Mouse (Mus musculus) heart, embryonic 13.5 days (tissue): ENCODE data around the gene Gm28729. TPM values are rescaled to one million over a fixed set of nuclear protein-coding genes. Genes with fewer than 3 reads are reported as not detected.

Experiments
- ATAC-seq: fragments of 200-750 bp; cut with Nextera tagmentation; 2 replicates; pipeline ENCODE4 v1.8.0; 2017; ENCODE audit warnings: moderate TSS enrichment; ENCODE audit not compliant: insufficient number of reproducible peaks, low FRiP score, low TSS enrichment; ENCODE audit errors: extremely low read depth
- H3K27ac ChIP-seq: fragments of 300-500 bp; sonication (generic); replicated peaks from 2 replicates; pipeline ENCODE4 v1.5.1; 2015; ENCODE audit warnings: moderate library complexity, mild to moderate bottlenecking, inconsistent platforms
- H3K27me3 ChIP-seq: fragments of 300-500 bp; sonication (generic); replicated peaks from 2 replicates; pipeline ENCODE4 v1.6.1; 2015; ENCODE audit warnings: mild to moderate bottlenecking, inconsistent platforms
- H3K36me3 ChIP-seq: fragments of 300-500 bp; sonication (generic); 2 replicates; pipeline ENCODE4 v1.6.1; 2015; ENCODE audit warnings: mild to moderate bottlenecking, inconsistent platforms
- H3K4me1 ChIP-seq: fragments of 300-500 bp; sonication (generic); 2 replicates; pipeline ENCODE4 v1.6.1; 2015; ENCODE audit warnings: inconsistent platforms
- H3K4me2 ChIP-seq: fragments of 300-500 bp; sonication (generic); 2 replicates; pipeline ENCODE4 v1.6.1; 2015; ENCODE audit warnings: inconsistent platforms, mild to moderate bottlenecking, moderate library complexity
- H3K4me3 ChIP-seq: fragments of 300-500 bp; sonication (generic); 2 replicates; pipeline ENCODE4 v1.5.1; 2015; ENCODE audit warnings: moderate library complexity, mild to moderate bottlenecking, inconsistent platforms
- H3K9ac ChIP-seq: fragments of 300-500 bp; sonication (generic); 2 replicates; pipeline ENCODE4 v1.6.1; 2015; ENCODE audit warnings: inconsistent platforms, mild to moderate bottlenecking, moderate library complexity
- H3K9me3 ChIP-seq: fragments of 300-500 bp; sonication (generic); 2 replicates; pipeline ENCODE4 v1.6.1; 2016; ENCODE audit warnings: inconsistent platforms
- WGBS: fragments of 180-500 bp; shearing (Covaris S2); methylation state at CpG from one replicate; pipeline ENCODE4 v1.1.7; 2015; ENCODE audit warnings: mixed read lengths; 5-methylcytosine and 5-hydroxymethylcytosine counted together
- polyA plus RNA-seq: library from polyadenylated mRNA; unstranded; fragments of >200 nt; fragmentation: Nextera tagmentation; extraction: Ambion mirVana; gene quantifications from 2 replicates; pipeline ENCODE4 v1.2.1, GENCODE M21; 2015

The Gm28729 gene
- not detected in 2 replicates for polyA plus RNA-seq

DNA sequence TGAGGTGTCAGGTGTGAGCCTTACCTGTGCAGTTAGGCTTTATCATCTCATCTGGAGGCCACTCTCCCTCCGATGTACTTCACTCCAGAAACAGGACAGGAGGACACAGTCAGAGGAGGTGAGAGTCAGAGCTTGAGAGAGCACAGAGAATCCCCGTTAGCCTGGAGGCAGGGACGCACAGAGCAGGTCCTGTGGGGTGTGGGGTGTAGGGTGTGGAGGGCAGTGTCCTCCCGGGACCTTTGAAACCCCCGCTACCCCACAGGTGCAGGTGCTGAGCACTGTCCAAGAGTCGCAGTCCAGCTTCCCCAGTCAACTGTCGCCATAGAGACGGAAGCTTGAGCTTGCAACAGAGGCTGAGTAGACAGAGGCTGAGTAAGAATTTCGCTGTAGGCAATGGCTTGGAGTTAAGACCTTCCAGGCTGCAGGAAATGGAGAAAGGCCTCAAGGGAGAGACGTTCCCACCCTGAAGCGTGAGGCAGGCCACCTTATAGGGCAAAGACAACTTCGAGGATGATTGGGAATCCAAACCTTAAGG is at the start of gene Gm28729:
Gene Gm28729, minus strand, starts transcription at position 293 of the 535 bp plus-strand sequence.
- H3K27ac ChIP-seq, result no peak within 1 kb of the TSS
- 47% methylated on average over 12 of the region's 12 CpGs for WGBS
- no peaks in the 10 kb centered on the region for H3K27me3 ChIP-seq
- H3K4me2 ChIP-seq, result no peak within 1 kb of the TSS
- no peaks in the 10 kb centered on the region for H3K4me1 ChIP-seq
- H3K36me3 ChIP-seq, result no peaks in the 10 kb centered on the region
- H3K9ac ChIP-seq, result no peak within 1 kb of the TSS
- H3K4me3 ChIP-seq, result no peak within 1 kb of the TSS
- no peaks in the 10 kb centered on the region for H3K9me3 ChIP-seq
- no peak for ATAC-seq

DNA sequence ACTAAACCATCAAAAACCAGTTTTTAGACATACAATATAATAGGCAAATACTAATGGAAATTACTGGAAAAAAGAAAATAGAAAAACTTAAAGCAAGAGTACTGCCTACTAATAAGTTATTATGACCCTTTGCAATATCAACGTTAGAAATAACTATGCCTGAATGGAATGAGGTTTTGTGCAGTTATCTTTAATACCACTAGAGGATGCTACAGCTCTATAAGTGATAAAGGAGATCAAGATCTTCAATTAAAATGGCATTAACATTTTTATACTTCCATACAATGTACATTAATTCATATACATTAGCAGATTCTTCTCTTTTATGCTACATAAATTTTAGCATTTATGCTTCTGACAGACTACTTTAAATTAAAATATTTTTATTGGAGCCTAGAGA is 48.2 kb upstream of the Gm28729 start:
- Histone ChIP-seq H3K4me1 (0 out of 2 replicates have a peak, but pooled peaks cover 1% of the 10 kb centered on the region), H3K27me3 (no peaks in the 10 kb centered on the region), H3K9me3 (no peaks in the 10 kb centered on the region), H3K4me2 (no peak overlapping the region), H3K36me3 (peaks cover 50% of the 10 kb centered on the region), H3K4me3 (no peak overlapping the region), H3K27ac (no peak overlapping the region), H3K9ac (no peak overlapping the region)
- WGBS, result 17% methylated on average over 1 of the region's 1 CpGs
- no peak for ATAC-seq

DNA sequence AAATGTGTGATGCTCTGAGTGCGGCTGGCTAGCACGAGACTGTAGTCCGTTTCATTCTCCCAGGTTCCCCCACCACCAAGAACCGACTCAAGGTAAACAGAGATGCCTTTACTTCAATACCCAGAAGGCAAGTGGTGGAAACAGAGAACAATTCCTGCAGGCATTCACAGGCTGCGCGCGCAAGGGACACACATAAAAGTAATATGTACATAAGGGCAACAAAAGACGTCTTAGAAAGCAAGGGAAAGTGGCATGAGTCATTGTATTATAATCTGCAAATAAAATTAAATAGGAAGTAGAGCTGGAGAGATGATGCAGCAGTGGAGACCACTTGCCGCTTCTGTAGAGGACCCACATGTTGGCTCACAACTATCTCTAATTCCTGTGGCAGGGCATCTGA is 47.7 kb upstream of the Gm28729 start:
- ATAC-seq, result no peak
- no peaks in the 10 kb centered on the region for H3K27me3 ChIP-seq
- no peak overlapping the region for H3K27ac ChIP-seq
- H3K9ac ChIP-seq, result no peak overlapping the region
- H3K4me2 ChIP-seq, result no peak overlapping the region
- H3K4me3 ChIP-seq, result no peak overlapping the region
- peaks cover 51% of the 10 kb centered on the region for H3K36me3 ChIP-seq
- WGBS, result 82% methylated on average over 9 of the region's 9 CpGs
- no peaks in the 10 kb centered on the region for H3K9me3 ChIP-seq
- no peaks in the 10 kb centered on the region for H3K4me1 ChIP-seq

DNA sequence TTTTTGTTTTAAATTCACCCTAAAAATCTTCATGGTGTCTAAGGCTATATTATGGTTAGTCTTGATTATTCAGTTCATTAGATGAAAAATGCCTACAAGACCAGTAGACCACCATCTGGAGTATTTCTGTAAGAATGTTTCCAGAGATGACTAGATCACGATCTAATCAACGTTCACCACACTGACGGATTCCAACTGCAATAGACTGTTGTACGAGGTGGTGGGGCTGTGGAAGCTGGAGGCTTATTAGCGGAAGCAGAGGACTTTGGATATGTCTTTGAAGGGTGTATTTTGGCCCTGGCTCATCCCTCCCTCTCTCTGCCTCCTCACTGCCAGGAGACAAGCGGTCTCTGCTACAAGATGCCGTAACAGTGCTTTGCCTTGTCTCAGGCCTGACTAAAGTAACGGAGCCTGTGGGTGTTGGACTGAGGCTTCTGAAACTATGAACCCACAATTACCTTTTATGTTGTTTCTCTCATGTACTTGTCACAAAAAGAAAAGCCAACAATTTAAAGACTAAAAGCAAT is 41.5 kb upstream of the Gm28729 start:
- Histone ChIP-seq H3K4me3 (no peak overlapping the region), H3K9ac (no peak overlapping the region), H3K9me3 (no peaks in the 10 kb centered on the region), H3K27ac (no peak overlapping the region), H3K4me2 (no peak overlapping the region), H3K36me3 (peaks cover 69% of the 10 kb centered on the region), H3K4me1 (no peaks in the 10 kb centered on the region), H3K27me3 (no peaks in the 10 kb centered on the region)
- ATAC-seq, result no peak
- 77% methylated on average over 8 of the region's 8 CpGs for WGBS

DNA sequence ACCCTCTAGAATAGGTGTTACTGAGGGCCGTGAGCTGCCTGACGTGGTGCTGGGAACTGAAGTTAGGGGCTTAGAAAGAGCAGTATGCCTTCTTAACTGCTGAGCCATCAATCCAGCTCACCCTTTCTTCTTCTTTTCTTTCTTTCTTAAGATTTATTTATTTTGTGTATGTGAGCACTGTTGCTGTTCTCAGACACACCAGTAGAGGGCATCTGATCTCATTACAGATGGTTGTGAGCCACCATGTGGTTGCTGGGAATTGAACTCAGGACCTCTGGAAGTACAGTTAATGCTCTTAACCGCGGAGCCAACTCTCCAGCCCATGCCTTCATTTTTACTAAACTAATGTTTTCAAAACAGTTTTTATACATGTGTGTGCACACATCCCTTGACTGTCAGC is 38.4 kb upstream of the Gm28729 start:
- ATAC-seq, result no peak
- 88% methylated on average over 4 of the region's 4 CpGs for WGBS

DNA sequence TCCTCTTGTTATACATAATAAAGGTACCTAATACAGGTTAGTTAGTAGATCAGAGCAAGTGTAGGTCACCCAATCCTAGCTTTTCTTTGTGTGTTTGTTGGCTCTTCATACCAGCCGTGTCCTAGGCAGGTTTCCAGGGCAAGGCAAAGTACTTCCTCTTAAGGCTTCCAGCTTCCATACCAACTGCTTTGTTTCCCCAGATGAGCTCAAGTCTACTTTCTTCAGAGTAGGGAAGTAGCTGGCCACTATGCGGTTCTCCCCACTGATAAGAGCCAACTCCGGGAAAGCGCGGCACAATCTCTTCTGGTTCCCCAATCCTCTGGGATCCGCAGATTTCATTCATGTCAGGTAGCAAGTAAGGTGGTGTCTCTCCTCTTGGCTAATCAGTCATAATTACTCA is 34.1 kb upstream of the Gm28729 start:
- Histone ChIP-seq H3K4me3 (no peak overlapping the region), H3K27me3 (no peaks in the 10 kb centered on the region), H3K27ac (no peak overlapping the region), H3K36me3 (peaks cover 58% of the 10 kb centered on the region), H3K4me2 (no peak overlapping the region), H3K9me3 (no peaks in the 10 kb centered on the region), H3K9ac (no peak overlapping the region), H3K4me1 (no peaks in the 10 kb centered on the region)
- WGBS, result 83% methylated on average over 6 of the region's 6 CpGs
- ATAC-seq, result no peak

More for the DNA sequence above, 38.4 kb upstream of the Gm28729 start:
- Histone ChIP-seq H3K4me1 (no peaks in the 10 kb centered on the region), H3K4me3 (no peak overlapping the region), H3K27ac (no peak overlapping the region), H3K9ac (no peak overlapping the region), H3K4me2 (no peak overlapping the region), H3K27me3 (no peaks in the 10 kb centered on the region), H3K36me3 (peaks cover 71% of the 10 kb centered on the region), H3K9me3 (no peaks in the 10 kb centered on the region)

DNA sequence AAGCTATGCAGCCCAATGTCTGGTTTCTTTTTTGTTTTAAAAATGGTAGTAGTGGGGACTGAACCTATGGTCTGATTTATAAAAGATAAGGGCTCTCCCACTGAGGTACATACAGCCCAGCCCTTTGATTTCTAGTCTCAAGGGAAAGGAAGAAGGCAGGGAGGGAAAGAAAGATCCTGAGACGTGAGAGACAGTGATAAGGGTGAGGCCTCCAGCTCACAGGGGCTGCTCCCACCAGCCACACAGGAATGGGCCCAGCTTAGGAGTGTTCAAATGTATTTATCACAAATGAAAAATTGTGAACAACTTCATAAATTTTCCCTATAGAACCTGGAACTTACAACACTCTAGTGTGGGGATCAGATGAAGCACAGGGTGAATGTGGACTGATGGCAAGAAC is 33.5 kb upstream of the Gm28729 start:
- Histone ChIP-seq H3K36me3 (peaks cover 53% of the 10 kb centered on the region), H3K27ac (no peak overlapping the region), H3K4me2 (no peak overlapping the region), H3K4me1 (no peaks in the 10 kb centered on the region), H3K4me3 (no peak overlapping the region), H3K9me3 (no peaks in the 10 kb centered on the region), H3K9ac (no peak overlapping the region), H3K27me3 (no peaks in the 10 kb centered on the region)
- WGBS, result 54% methylated on average over 1 of the region's 1 CpGs
- ATAC-seq, result no peak

DNA sequence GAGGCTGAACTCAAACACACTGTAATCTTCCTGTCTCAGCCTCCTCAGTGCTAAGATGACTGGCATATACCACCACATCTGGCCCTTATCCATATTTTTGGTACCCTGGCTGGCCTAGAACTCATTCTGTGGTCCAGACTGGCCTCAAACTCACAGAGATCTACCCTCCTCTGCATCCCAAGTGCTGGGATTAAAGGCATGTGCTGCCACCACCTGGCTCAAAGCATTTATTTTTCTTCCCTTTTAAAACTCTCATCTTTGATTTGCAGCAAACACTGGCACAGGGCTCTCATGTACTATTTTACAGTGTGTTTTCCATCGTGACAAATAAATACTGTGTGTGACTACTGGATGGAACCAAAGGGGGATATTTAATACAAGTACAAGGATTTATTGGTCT is 29.0 kb upstream of the Gm28729 start:
- Histone ChIP-seq H3K36me3 (peaks cover 42% of the 10 kb centered on the region), H3K27me3 (no peaks in the 10 kb centered on the region), H3K4me2 (no peak overlapping the region), H3K4me1 (no peaks in the 10 kb centered on the region), H3K27ac (no peak overlapping the region), H3K9ac (no peak overlapping the region), H3K9me3 (no peaks in the 10 kb centered on the region), H3K4me3 (no peak overlapping the region)
- no peak for ATAC-seq
- WGBS, result 87% methylated on average over 1 of the region's 1 CpGs

DNA sequence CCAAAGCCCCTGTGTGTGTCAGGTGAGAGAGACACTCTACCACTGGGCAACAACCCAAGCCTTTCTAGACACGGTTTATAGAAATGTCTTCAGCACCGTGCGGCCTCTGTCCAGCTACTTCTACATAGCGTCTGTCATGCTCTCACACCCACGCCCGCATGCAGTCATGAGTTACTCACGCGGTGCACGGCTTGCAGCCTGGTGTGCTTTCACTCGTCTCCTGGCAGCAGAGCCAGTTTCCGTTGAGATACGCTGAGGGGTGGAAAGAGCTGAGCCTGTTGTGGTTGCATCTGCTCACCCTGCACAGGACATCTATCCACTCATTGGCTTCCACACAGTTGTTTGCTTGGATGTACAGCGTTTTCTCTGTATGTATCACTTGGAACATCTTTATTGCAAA is 20.3 kb upstream of the Gm28729 start:
- H3K36me3 ChIP-seq, result peaks cover 52% of the 10 kb centered on the region
- no peaks in the 10 kb centered on the region for H3K9me3 ChIP-seq
- H3K4me3 ChIP-seq, result no peak overlapping the region
- H3K4me2 ChIP-seq, result no peak overlapping the region
- no peaks in the 10 kb centered on the region for H3K27me3 ChIP-seq
- no peak overlapping the region for H3K27ac ChIP-seq
- no peak for ATAC-seq
- peaks cover 6% of the 10 kb centered on the region; the same call in 1 of the 2 replicates for H3K4me1 ChIP-seq
- H3K9ac ChIP-seq, result no peak overlapping the region
- 83% methylated on average over 13 of the region's 13 CpGs for WGBS

DNA sequence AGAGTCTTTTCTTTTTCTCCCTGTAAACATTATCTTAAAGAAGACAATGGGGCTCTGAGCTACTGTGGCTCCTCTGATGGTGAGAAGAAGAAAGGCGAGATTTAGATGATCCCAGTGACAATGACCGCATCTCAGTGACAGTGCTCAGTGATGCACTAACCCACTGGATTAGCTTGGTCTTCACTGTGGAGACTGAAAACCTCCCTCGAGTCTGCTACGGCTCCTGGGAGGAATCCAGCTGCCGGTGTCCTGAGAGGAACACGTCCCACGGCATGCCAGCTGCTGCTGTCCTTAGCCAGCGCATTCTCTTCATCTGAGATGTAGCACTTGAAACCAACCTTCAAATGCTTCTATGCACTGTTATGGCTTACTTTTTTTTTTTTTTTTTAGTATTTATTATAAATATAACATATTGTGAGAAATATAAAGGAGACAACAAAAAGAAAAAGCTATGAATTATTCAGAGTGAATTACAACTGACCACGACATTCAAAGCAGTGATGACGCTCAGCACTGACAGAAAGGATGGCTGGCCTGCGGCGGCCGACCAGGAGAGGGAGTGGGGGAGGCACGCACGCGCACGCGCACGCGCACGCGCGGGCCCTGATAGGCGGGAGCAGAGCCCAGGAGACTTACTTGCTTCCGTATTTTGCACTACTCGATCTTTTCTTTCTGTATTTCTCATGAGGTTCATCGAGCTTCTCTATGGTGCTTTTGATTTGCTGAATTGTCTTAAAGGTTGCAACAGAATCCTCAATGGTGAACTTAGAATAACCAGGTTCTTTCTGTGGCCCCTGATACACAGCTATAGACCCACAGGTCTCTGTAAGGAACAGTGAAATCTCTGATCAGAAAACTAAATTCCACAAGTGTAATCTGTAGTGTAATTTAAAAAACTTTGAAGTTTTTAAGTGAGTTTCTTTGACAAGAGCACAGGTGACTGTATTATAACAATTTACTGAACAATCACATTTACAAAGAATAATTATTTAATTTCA is 18.9 kb upstream of the Gm28729 start:
- Histone ChIP-seq H3K27me3 (no peaks in the 10 kb centered on the region), H3K9me3 (no peaks in the 10 kb centered on the region), H3K4me2 (peak overlapping the region; percentile 65), H3K4me3 (peak overlapping the region; percentile 44), H3K4me1 (peaks cover 7% of the 10 kb centered on the region), H3K9ac (peak overlapping the region; percentile 75), H3K27ac (no peak overlapping the region), H3K36me3 (peaks cover 54% of the 10 kb centered on the region)
- ATAC-seq, result no peak
- WGBS, result 29% methylated on average over 27 of the region's 27 CpGs

DNA sequence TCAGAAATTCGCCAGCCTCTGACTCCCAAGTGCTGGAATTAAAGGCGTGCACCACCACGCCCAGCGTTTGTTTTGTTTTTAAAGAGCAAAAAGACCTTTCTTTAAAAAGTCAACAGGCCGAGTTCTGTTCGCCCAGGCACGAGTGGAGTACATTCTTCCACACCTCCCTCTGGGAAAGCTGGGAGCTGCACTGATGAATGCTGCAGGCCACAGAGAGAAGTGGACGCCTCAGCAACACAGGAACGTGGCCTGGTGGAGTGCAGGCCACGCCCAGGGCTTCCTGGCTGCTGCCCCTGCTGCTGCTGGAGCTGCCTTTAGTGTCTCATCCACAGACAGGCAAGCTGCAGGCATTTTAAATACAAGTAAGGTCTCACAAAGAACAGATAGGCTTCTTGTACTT is 13.9 kb upstream of the Gm28729 start:
- Histone ChIP-seq H3K4me2 (no peak overlapping the region), H3K9ac (peak overlapping the region; percentile 5; the same call in 1 of the 2 replicates), H3K27ac (no peak overlapping the region), H3K36me3 (peaks cover 30% of the 10 kb centered on the region), H3K9me3 (no peaks in the 10 kb centered on the region), H3K4me1 (peaks cover 19% of the 10 kb centered on the region), H3K27me3 (no peaks in the 10 kb centered on the region), H3K4me3 (no peak overlapping the region)
- no peak for ATAC-seq
- 52% methylated on average over 10 of the region's 10 CpGs for whole genome bisulfite sequencing
